Mouse (Mus musculus) erythroblast, embryonic 14.5 days (primary cell): ENCODE measurements at regions not wholly inside any gene's neighbourhood (a gene's known extent, or its start where the extent isn't known, plus 50 kb on each side); places are given as distances from the start of the nearest gene placed in this dataset.

Experiments
- GATA1 ChIP-seq: IDR thresholded peaks from 2 replicates; pipeline ENCODE4 v1.6.1; 2012; ENCODE audit warnings: low read length, inconsistent platforms, mixed read lengths
- TAL1 ChIP-seq: IDR thresholded peaks from 3 replicates; pipeline ENCODE4 v1.6.1; 2012; ENCODE audit warnings: low read length, inconsistent platforms, mixed read lengths

DNA sequence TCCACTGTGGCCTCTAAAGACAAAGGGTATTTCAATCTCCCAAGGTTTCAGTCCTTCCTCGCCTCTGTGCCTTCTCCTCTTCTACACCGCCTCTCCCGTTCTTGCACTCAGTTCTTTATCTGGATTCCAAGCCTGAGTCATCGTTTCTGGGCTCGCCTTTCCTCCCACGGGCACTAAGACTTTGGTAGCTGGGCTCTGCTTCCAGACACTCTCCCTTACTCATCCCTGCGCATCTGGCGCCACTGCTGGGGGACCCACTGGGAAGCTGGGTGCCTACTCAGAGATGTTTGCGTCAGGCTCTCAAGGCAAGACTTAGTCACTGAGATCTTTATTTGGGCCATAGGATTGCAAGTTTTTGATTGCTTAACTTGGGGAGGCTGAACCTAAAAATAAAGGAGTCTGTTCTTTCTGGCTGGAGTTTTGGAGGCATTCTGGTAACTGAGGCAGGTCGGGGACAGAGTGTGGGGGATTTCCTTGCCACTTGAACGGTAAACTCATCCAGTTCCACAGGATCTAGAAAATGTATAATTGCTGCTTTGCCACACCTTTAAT lies 143.5 kb upstream of the Phyhipl start:
- TF ChIP-seq TAL1 (no peak), GATA1 (no peak)
